Mouse (Mus musculus) testis, postnatal 10 days (tissue): Measurements from ENCODE around the gene Fbxl18.
A peak's percentile ranks its signal among the peaks of the same experiment; 100 is the strongest.
"Not testable (repeated sequence)": the region's sequence is repeated elsewhere in the genome, so short reads cannot be mapped to it uniquely, and the experiment has no call there.

Experiments
- DNase-seq: peaks from one replicate; pipeline ENCODE4 v3.0.0; 2021; ENCODE audit warnings: low spot score

Fbxl18 gene

GRCm38 (mm10) chr5:142871765-142872164, 23.5 kb downstream of the Fbxl18 start:
- no peak for DNase-seq

GRCm38 (mm10) chr5:142869463-142869862, 25.8 kb downstream of the Fbxl18 start:
- DNase-seq: no peak

- no peak for DNase-seq
Measured at GRCm38 (mm10) chr5:142857763-142858229, 37.4 kb downstream of the Fbxl18 start.

- DNase-seq: no peak
Measured at GRCm38 (mm10) chr5:142856408-142856807, 38.8 kb downstream of the Fbxl18 start.

GRCm38 (mm10) chr5:142854877-142855276, 40.3 kb downstream of the Fbxl18 start:
- peak; percentile 70 for DNase-seq

GRCm38 (mm10) chr5:142853585-142853984, 41.6 kb downstream of the Fbxl18 start:
- DNase-seq: no peak

- no peak for DNase-seq
Measured at GRCm38 (mm10) chr5:142851681-142852049, 43.6 kb downstream of the Fbxl18 start.

- no peak for DNase-seq
Measured at GRCm38 (mm10) chr5:142850916-142851680, 44.1 kb downstream of the Fbxl18 start.

- DNase-seq: no peak
Measured at GRCm38 (mm10) chr5:142850476-142850875, 44.7 kb downstream of the Fbxl18 start.

GRCm38 (mm10) chr5:142848911-142849310, 46.3 kb downstream of the Fbxl18 start:
- no peak for DNase-seq

GRCm38 (mm10) chr5:142848149-142848548, 47.1 kb downstream of the Fbxl18 start:
- DNase-seq: no peak

GRCm38 (mm10) chr5:142844467-142844866, 50.8 kb downstream of the Fbxl18 start:
- peak; percentile 70 for DNase-seq

GRCm38 (mm10) chr5:142842137-142842642, 53.0 kb downstream of the Fbxl18 start:
- peak; percentile 60 for DNase-seq

- no peak for DNase-seq
Measured at GRCm38 (mm10) chr5:142841372-142842136, 53.7 kb downstream of the Fbxl18 start.

GRCm38 (mm10) chr5:142837427-142837826, 57.8 kb downstream of the Fbxl18 start:
- not testable (repeated sequence) for DNase-seq

GRCm38 (mm10) chr5:142836891-142837290, 58.3 kb downstream of the Fbxl18 start:
- no peak for DNase-seq

- DNase-seq: no peak
Measured at GRCm38 (mm10) chr5:142833646-142834438, 61.4 kb downstream of the Fbxl18 start.

- DNase-seq: no peak
Measured at GRCm38 (mm10) chr5:142826131-142826530, 69.1 kb downstream of the Fbxl18 start.

- DNase-seq: no peak
Measured at GRCm38 (mm10) chr5:142825665-142826064, 69.6 kb downstream of the Fbxl18 start.

GRCm38 (mm10) chr5:142824091-142824490, 71.1 kb downstream of the Fbxl18 start:
- no peak for DNase-seq

GRCm38 (mm10) chr5:142823096-142824062, 71.8 kb downstream of the Fbxl18 start:
- peak; percentile 87 for DNase-seq
